Mouse (Mus musculus) layer of hippocampus, adult 8-10 months (tissue): ENCODE measurements at regions not wholly inside any gene's neighbourhood (a gene's known extent, or its start where the extent isn't known, plus 50 kb on each side); places are given as distances from the start of the nearest gene placed in this dataset.

ENCODE experiments used
- DNase-seq, 2 experiments: peaks; one replicate each; pipeline ENCODE4 v3.0.0; 2022; ENCODE audit warnings: low spot score in 2 of 2

DNA sequence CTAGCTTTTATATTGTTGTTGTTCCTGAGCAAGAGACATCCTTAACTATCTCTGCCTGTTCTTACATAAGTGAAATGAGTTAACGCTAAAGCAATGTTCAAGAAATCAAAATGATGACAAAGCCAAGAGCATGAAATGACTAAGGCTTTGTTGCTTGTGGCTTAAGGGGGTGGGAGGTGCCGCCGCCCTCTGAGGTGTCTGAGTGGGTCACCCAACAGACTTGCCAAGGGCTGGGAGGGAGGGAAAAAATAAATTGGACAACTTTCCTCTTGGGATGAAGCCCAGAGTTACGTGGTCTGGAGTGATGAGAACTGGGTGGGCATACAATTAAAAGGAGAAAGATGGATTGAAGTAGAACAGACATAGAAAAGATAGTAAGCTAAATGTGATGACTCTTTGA is 478.1 kb upstream of the Jag1 start:
- no peak for DNase-seq

DNA sequence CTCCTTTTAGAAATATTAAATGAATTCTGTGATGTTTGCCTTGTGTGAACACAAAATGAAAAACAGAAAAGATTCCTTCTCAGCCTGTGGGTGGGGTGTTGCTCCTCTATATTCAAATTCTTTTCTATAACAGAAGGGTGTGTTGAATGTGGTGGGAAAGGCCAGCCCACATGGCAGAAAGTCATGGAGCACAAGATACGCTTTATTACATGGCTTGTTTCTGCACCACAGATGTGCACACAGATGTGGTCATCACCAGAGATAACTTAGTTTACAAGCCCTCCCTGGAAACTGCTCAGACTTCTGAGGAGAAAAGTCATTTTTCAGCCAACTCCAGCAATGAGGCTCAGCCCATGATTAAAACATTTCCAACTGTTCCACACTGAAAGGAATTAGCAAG is 475.1 kb upstream of the Jag1 start:
- no peak for DNase-seq

DNA sequence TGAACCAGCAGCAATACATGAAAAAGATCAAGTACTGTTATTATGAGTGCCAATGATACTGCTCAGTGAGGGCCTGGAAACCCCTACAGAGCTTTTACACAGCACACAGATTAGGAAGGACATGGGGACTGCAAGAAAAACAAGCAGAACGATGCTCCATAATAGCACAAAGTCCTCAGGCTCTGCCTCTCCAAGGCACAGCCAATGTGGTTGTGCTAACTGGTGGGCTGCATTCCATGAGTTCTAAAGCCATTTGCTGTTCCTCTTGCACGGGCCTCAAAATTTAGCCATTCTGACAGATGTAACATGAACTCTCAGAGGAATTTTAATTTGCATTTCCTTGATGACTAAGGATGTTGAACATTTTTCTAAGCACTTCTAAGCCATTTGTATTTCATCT is 465.0 kb upstream of the Jag1 start:
- DNase-seq = no peak

DNA sequence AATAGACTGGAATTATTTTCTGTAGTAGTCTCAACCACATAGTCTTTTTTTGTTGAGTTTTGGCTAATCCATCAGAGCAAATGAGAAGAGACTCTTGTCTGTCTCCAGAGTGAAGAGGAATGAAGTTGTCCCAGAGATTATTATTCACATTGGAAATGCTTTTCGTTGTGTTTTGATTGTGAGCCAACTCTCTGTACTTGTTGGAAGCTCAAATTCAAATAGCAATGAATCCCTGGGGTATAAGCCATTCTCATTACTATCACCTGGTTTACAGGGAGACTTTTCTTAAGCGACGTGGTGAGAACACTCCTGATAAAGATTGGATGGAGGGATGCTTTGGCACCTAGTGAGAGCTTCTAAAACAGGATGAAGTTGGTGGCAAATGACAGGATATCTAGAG is 459.3 kb upstream of the Jag1 start:
- no peak for DNase-seq

DNA sequence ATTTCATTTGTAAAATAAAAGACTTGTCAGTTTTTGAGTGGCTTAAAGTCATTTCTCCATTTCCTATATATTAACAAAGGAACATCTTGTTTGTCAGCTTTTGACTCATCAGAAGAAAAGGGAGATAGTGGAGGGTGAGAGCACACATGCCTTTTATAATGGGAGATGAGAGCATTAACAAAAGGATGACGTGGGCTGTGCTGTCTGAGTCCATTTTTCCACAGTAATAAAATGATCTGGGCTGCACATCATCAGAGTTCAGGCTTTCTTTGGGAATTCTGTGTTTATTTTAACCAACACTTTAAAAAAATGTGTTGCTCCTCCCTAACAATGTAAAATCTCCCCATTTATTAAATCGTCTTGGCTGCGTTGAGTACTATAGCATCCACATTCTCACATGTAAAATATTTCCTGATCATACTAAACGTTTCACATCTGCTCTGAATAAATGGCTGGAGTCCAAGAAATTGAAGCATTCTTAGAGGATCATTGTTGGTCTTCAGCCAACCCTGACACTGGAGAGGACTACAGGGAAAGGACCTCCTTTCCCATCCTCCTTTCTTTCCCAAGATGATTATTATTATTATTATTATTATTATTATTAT is 458.5 kb upstream of the Jag1 start:
- DNase-seq = no peak

DNA sequence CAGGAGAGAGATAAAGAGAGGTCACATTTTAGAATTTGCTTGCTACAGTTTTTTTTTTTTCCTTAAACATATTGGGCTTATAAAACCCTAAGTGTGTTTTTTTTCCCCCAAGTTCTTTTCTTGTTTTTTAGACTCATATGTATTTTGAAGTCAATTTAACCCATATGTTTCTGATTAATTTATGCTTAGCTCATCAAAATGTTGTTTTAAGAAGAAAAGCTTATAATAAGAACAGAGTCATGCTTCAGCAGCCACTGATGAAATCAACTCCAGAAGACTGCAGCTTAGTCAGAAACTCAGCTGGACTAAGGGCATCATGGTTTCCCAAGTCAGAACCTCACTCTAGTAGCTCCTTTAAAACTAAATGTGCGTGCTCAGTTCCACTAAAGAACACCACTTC is 454.7 kb upstream of the Jag1 start:
- no peak for DNase-seq

DNA sequence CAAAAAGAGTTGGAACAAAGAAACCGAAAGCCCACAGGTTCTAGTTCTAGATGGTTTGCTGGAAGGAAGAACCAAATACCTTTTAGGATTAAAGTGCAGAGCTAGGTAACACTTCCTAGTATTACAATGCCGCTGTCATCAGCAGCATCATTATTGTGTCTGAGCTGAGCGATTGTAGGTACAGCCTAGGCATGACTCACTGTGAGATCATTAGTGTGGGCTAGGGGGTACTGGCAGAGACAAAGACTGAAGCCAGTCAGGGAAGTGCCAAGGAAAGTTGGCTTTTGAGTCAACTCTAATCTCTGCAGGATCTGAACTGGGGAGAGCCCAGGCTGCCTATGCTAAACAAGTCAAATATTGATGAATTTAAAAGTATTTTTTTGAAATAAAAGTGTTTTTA is 450.2 kb upstream of the Jag1 start:
- DNase-seq = no peak

DNA sequence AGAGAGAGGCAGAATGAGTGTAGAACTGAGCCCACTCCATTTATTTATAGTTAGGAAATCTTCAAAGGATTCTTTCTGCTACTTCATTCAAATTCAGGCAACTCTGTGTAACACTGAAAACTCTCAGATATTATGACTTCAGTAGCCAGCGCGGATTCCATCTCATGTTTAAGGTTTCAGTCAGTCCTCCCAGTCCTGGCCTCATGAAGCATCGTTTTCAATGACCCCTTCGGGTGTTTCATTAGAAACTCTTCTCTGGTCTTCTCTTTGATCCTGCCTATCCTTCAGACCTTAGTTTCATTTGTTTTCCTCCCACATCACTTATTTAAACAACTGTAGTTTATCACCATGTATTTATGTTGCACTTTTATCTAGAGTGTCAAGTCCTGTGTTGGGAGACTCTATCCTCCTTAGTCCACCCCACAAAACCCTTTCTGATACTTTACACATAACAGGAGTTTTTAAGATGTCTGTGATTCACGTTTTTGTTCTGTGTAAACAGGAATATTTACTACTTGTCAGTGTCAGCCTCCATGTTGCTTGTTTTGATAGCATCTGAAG is 447.7 kb upstream of the Jag1 start:
- DNase-seq = no peak

DNA sequence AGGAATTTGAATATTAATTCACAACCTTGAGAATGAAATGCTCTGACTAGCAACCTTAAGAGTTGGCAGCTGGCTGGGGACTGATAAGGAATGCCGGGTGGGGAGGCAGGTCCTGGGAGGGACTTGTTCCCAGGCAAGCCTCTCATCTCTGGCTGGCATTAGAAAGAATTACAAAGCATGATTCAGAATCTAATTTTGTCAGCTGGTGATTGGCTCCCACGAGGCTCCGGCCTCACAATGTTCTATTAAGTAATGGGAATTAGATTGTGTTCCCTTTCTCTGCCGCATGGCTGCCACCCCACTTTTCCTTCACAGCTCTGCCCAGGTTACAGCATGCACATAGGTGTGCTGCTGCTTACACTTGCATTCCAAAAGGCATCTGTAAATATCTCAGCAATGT is 443.9 kb upstream of the Jag1 start:
- peak in 1 of 2 experiments; percentile 2 for DNase-seq

DNA sequence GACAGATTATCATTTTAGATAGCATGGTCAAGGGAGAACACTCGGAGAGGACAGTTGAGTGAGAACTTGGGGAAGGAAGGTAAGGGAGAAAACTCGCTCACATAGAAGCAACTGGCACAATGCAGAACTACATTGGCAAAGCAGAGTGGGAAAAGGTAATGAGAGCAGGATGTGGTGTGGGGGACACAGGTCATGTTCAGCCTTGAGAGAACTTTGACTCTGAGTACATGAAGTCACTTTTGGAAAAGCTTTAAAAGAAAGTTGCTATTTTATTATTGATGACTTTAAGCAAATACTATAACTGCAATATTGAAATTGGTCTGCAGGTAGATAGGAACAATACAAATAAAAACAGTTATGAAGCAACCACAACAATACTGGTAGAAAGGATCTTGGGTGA is 437.4 kb upstream of the Jag1 start:
- DNase-seq = no peak

DNA sequence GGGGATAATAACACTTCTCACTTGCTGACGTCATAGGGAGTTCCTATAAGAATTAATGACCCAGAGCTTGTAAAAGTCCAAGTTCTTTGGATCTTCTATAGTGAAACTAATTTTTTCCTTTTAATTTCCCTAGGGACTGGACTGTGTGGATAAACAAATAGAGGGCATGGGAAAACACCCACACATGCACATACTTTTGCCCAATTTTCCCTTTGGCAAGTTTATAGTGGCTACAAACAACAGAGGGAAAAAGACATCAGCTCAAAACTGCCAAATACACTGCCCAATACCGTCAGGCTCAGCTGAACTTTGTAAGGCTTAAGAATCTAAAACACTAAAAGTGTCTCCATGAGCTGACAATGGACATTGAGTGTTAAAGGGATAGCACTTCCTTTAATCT is 420.1 kb upstream of the Jag1 start:
- no peak for DNase-seq

DNA sequence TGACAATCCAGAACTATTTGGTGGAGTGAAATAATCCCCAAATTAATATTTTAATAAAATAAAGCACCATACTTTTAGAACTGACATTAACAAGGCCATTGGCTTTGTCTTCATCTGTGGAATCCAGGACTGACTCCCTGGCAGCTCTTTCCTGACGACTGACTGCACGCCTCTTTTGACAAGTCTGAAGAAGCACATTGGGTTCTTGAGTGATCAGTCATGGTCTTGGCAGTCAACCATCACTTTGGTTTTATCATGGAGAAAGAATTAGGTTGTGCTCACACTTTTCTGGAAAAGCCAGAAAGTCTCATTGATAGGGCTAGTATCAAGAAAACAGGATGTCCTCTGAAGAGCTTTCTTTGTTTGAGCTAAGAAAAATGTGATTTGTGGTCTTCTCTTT is 399.8 kb upstream of the Jag1 start:
- DNase-seq = no peak

DNA sequence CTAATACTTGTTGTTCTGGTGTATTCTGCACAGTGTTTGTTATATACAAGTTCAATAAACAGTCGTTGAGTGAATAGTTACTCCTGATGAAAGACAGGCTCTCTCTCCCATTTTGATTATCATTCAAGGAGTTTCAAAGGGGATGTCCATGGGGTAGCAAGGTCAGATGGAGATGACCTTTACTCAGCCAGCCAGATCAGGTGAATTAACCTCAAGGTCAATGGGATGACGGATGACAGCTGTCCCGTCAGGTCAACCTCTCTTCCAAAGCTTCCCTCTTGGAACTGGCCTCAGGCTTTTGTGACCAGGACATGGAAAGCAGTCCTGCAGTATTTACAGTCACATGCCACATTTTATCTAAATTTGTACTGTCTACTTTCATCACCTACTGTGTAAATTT is 398.6 kb upstream of the Jag1 start:
- no peak for DNase-seq

DNA sequence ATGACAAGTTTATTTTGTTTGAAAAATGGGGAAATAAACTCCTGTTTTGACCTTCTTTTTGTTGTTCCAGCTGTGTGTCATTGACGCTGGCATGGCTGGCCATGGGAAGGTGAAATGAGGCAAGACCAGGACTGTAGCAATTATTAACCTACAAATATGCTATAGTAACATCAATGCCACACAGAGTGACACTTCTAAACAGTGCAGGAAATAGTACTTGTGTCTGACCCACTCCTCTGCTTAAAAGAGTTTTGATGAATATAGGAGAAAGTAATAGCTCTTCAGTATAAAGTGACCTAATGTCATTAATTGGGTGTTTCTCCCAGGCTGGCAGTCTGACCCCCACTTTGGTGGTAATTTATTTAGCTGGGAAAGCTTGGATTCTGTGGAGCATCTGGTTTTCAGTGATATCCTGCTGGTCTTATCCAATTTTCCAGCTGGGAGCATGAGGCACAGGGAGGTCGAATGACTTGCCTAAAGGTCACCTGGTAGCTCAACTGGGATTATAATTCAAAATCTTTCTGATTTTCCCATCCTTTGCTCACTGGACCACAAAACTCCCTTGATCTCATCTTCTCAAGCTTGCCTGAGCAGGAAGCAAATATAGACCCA is 397.6 kb upstream of the Jag1 start:
- no peak for DNase-seq

DNA sequence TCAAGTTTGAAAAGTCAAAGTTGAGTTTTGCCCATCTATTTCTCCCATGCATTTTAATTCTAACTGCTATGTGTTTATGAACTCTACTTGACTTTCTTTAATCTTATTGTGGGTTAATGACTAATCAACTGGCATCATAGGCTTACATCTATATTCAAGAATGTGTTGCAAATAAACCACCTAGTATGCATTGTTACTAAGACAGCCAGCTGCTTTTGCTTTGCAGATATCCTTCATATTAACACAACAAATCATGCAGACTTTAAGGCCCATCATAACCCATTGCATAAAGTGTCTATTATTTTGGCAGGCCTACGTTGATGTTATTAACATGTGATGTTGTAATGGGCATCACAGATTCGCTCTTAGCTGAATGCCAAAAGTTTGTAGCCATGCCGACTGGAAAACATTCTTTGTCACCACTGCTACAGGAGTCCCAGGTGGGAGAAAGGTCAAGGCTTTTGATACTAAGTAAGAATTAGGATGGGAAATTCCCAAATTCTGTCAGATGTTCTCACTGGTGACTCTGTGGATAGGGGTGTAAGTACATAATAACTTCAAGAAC is 394.3 kb upstream of the Jag1 start:
- DNase-seq = no peak

DNA sequence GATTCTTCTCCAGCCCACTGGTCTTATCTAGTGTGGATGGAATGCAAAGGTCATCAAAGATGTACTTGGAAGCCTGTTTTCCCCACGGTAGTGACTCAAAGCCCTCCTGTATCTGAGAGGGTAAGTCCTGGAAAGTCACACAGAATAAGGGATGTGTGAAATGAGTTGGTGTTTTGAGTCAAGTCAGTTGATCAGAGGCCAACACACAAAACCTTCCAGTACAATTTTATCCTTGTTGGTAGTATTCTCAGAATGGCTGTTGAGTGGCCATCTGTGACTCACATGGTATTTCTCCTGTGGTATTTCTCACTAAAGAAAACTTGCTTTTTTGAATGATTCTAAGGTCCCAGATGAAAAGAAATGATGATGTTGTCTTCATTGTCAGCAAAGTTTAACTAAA is 384.8 kb upstream of the Jag1 start:
- DNase-seq = no peak

DNA sequence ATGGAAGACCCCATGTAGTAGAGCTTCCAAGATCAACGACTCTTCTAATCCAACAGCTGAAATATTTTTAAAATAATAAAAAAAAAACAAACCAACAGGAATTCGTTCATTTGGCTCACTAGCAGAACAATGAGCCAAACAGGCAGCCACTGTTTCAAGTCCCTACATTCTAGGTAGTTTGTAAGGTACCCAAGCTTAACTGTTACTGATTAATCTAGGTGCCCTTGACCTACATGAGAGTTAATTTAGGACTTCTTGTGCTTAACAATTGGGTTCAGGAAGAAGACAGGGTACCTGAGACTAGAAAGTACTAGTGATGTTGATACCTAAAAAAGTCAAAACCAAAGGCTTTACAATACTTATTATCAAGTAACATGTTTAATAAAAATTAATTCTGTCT is 381.2 kb upstream of the Jag1 start:
- no peak for DNase-seq

DNA sequence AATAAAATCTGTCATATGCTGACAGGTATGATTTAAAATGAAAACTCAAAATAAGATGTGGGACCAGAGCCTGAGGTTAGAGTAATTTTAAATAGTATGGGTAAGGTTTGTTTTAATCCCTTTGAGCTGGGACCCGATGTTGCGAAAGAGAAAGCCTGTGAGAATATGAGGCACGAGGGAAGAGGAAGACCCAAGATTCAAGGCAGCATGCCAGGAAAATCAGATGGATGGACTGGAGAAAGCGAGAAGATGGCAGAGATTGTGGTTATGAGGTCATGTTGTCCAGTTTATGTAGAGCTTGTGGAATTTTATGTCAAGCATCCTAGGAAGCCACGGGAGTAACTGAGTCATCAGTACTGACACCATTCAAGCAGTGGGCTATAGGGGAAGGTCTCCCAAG is 377.2 kb upstream of the Jag1 start:
- no peak for DNase-seq

DNA sequence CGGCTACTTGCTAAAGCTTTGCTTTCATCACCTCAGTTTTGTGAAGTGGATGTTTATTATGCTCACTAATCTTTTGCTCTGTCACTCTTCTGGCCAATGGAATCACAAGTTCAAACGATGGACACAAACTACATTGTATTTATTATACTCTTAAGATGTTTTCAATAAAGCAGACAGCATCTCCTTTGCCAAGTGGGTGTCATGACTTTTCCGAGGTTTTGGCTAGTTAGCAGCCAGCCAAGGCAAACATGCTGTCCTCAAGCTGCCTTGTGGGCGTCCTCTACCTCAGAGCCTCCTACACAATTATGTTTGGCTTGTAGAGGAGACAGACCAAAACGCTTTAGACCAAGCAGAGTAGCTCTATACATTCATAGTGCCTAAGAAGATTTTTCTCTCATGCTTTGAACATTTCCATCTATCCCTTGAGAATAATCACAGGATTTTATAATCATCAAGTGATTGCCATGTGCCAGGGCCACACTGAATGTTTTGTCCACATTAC is 372.8 kb upstream of the Jag1 start:
- peak; percentile 4 to 5 for DNase-seq

DNA sequence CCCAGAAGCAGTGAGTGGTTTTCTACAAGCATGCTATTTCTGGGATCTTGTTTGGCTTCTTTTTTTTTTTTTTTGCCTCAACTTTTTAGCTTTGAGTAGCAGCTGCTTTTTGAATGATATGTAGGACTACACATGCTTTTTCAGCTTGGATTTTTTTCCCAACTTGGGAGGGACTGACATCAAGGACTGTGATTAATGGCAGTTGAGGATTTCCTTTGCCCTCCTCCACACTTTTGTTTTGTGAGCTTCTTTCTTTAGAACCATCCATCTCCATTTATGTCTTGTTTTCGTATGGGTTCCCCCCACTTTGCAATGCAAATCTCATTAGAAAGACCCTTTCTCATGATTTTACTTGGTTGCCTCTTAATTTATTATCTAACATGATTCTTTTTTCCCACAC is 352.3 kb upstream of the Jag1 start:
- no peak for DNase-seq

DNA sequence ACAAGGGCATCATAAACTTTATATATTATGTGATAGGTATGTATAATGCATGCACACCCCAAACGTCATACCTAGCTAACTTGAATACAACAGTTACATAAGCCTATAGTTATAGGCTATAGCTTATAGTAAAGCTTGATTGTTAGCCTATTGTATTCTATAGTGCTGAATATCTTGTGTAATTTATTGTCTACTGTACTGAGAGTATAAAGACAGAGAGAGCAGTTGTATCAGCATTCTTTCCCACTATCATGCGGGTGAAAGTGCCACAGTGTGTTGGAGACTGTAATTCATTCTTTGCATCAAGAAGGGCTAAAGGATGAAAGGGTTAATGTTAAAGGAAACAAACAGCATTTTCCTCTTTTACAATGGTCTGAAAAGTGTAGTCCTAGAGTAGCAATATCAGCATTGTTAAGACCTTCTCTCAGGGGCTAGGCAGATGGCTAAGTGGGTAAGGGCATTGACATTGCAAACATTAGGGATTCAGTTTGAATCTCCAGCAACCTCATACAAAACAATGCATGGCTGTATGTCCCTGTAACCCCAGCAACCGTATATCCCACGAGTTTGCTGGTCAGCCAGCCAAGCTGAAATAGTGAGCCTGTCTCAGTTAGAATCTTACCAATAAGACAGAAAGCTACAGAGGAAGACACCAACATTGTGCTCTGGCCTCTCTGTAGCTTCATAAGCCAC is 340.8 kb upstream of the Jag1 start:
- no peak for DNase-seq

DNA sequence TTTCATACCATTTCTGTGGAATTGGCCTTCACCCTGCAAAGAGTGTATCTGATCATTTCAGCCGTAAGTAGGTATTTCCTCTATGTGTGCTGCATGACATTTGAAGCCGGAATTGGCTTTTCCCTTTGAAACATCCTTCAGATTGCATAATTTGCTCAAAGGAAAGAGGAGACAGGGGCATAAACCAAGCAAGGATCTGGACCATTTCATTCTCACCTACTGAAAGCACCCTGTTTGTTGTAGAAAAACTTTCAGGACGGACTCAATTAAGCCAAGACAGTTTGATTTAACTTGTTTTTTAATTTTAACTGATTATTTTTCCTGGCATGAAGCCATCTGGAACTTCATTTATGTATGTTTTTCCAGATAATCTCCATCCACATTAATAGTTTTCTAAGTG is 340.0 kb upstream of the Jag1 start:
- DNase-seq = no peak
